Mouse (Mus musculus) megakaryocyte, embryonic 14.5 days (primary cell): ENCODE measurements around the gene Fgf8. TPM values are rescaled to one million over a fixed set of nuclear protein-coding genes. Genes with fewer than 3 reads are reported as not detected.

Experiments used
- H3K27me3 ChIP-seq: replicated peaks from 2 replicates; pipeline ENCODE3; 2012; ENCODE audit warnings: inconsistent platforms
- H3K36me3 ChIP-seq: replicated peaks from 2 replicates; pipeline ENCODE3; 2012; ENCODE audit warnings: low read length, inconsistent platforms, mixed read lengths
- H3K4me1 ChIP-seq: 2 replicates; pipeline ENCODE4 v1.6.1; 2012; ENCODE audit warnings: inconsistent platforms
- H3K4me3 ChIP-seq: replicated peaks from 2 replicates; pipeline ENCODE3; 2012; ENCODE audit warnings: moderate library complexity, mild to moderate bottlenecking, inconsistent platforms
- H3K9me3 ChIP-seq: 2 replicates; pipeline ENCODE4 v1.6.1; 2012; ENCODE audit warnings: inconsistent platforms
- FLI1 ChIP-seq: IDR thresholded peaks from 2 replicates; pipeline ENCODE4 v1.6.1; 2012; ENCODE audit warnings: low read length, inconsistent platforms, mixed read lengths
- GATA1 ChIP-seq: IDR thresholded peaks from 3 replicates; pipeline ENCODE4 v1.6.1; 2012; ENCODE audit warnings: mixed read lengths, low read length, inconsistent platforms, borderline replicate concordance
- polyA plus RNA-seq: library from polyadenylated mRNA; stranded (reverse); fragments of >175 nt; gene quantifications from 2 replicates; pipeline ENCODE4 v1.2.3, GENCODE M21; 2012; ENCODE audit warnings: low replicate concordance; ENCODE audit not compliant: insufficient read depth

The Fgf8 gene
- polyA plus RNA-seq, 1 experiment: not detected

- H3K4me1 ChIP-seq: peaks cover 56% of the 10 kb centered on the region
- TF ChIP-seq FLI1 (no peak), GATA1 (no peak)
- peak overlapping the region; percentile 94 for H3K4me3 ChIP-seq
- H3K9me3 ChIP-seq: no peaks in the 10 kb centered on the region
- H3K36me3 ChIP-seq: peaks cover 42% of the 10 kb centered on the region
- H3K27me3 ChIP-seq: no peaks in the 10 kb centered on the region
These were observed 39.7 kb upstream of the Fgf8 start for GRCm38 (mm10) chr19:45782315-45783001.

DNA sequence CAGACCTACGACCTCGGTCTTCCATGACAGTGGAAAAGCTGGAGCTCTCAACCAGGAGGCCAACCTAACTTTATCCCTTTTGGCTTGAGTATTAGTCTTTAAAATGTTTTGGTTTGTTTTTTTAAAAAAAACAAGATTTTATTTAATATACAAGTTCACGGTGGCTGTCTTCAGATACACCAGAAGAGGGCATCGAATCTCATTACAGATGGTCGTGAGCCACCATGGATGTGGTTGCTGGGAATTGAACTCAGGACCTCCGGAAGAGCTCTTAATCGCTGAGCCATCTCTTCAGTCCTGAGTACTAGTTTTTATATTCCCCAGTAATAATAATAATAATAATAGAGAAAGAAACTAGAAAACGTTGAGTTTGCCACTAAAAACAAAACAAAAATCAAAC, 39.0 kb upstream of the Fgf8 start:
- Histone ChIP-seq H3K36me3 (peaks cover 50% of the 10 kb centered on the region), H3K27me3 (no peaks in the 10 kb centered on the region)

GRCm38 (mm10) chr19:45780350-45780915, 37.7 kb upstream of the Fgf8 start:
- peaks cover 62% of the 10 kb centered on the region for H3K36me3 ChIP-seq
- peak overlapping the region; percentile 94 for H3K4me3 ChIP-seq

More for the DNA sequence above, 39.0 kb upstream of the Fgf8 start:
- no peaks in the 10 kb centered on the region for H3K9me3 ChIP-seq
- peaks cover 52% of the 10 kb centered on the region for H3K4me1 ChIP-seq
- TF ChIP-seq FLI1 (no peak), GATA1 (no peak)
- peak overlapping the region; percentile 94 for H3K4me3 ChIP-seq

DNA sequence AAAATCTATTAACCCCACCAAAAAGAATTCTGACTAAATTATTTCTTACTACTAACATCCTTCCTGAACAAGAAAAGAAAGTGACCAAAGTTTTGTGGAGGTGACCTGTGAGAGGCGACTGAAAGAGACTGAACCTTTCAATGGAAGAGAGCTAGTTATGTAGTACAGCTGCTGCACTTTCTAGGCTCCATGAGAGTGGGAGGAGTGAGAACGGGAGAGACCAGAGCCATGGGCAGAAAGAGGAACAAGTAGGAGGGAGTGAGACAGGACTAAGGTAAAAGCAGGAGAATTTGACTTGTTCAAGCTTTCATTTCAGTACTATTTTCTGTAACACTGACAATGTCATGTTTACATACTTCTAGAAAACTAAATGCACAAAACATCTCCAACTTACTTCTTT, 32.8 kb upstream of the Fgf8 start:
- peaks cover 98% of the 10 kb centered on the region for H3K36me3 ChIP-seq
- no peak overlapping the region for H3K4me3 ChIP-seq
- no peaks in the 10 kb centered on the region for H3K9me3 ChIP-seq
- no peaks in the 10 kb centered on the region for H3K27me3 ChIP-seq
- H3K4me1 ChIP-seq: peaks cover 51% of the 10 kb centered on the region
- TF ChIP-seq FLI1 (no peak), GATA1 (no peak)

More at GRCm38 (mm10) chr19:45780350-45780915, 37.7 kb upstream of the Fgf8 start:
- Histone ChIP-seq H3K27me3 (no peaks in the 10 kb centered on the region), H3K9me3 (no peaks in the 10 kb centered on the region), H3K4me1 (peaks cover 46% of the 10 kb centered on the region)
- TF ChIP-seq GATA1 (no peak), FLI1 (no peak)

DNA sequence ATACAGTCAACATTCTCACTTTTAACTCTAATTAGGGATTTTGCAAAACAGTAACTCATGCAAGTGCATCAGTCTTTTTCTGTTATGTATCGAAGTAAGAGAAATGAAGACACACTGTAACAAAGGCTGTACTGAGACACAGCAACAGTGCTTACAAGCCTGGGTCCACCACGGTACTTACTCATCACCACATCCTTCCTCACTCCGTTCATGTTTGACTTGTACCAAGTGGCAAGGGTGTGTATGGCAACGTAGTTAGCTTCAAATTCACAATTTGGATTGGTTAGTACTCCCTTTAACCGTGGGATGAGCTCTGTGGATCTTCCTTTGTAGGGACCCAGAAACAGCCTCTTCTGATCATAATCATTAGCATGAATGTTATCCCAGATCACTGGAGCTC, 28.8 kb upstream of the Fgf8 start:
- Histone ChIP-seq H3K4me3 (no peak overlapping the region), H3K9me3 (no peaks in the 10 kb centered on the region), H3K27me3 (no peaks in the 10 kb centered on the region), H3K4me1 (peaks cover 34% of the 10 kb centered on the region), H3K36me3 (peaks cover 98% of the 10 kb centered on the region)
- no peak for TF ChIP-seq GATA1
- no peak for TF ChIP-seq FLI1

GRCm38 (mm10) chr19:45760810-45761209, 18.1 kb upstream of the Fgf8 start:
- 0 out of 2 replicates have a peak, but pooled peaks cover 4% of the 10 kb centered on the region for H3K4me1 ChIP-seq
- peaks cover 95% of the 10 kb centered on the region for H3K36me3 ChIP-seq
- no peaks in the 10 kb centered on the region for H3K9me3 ChIP-seq
- H3K27me3 ChIP-seq: no peaks in the 10 kb centered on the region
- H3K4me3 ChIP-seq: no peak overlapping the region
- no peak for TF ChIP-seq GATA1
- no peak for TF ChIP-seq FLI1

GRCm38 (mm10) chr19:45758671-45759070, 16.0 kb upstream of the Fgf8 start:
- Histone ChIP-seq H3K4me3 (no peak overlapping the region), H3K4me1 (peaks cover 15% of the 10 kb centered on the region)
- no peak for TF ChIP-seq GATA1
- no peak for TF ChIP-seq FLI1

GRCm38 (mm10) chr19:45753551-45753950, 10.8 kb upstream of the Fgf8 start:
- Histone ChIP-seq H3K4me1 (peaks cover 45% of the 10 kb centered on the region), H3K36me3 (peaks cover 82% of the 10 kb centered on the region), H3K27me3 (no peaks in the 10 kb centered on the region), H3K4me3 (no peak overlapping the region), H3K9me3 (no peaks in the 10 kb centered on the region)
- TF ChIP-seq FLI1 (no peak), GATA1 (no peak)

More at GRCm38 (mm10) chr19:45758671-45759070, 16.0 kb upstream of the Fgf8 start:
- no peaks in the 10 kb centered on the region for H3K27me3 ChIP-seq
- no peaks in the 10 kb centered on the region for H3K9me3 ChIP-seq
- H3K36me3 ChIP-seq: peaks cover 95% of the 10 kb centered on the region

DNA sequence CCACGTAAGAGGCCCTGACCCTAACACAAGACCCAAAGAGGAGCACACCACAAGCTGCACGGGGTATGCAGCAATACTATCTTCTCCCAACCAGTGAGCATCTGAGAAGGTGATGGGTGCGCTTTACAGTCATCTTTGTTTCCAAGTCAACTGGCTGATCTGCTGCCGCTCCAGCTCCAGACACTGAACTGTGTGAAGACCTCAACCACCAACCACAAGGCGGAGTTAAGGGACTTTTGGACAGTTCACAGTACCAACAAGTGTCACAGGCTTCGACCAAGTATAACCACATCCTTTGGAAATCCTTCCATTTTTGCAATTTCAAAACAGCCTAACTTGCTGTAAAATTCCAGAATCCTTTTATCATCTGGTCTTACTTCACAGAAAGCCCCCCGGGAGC, 9.2 kb upstream of the Fgf8 start:
- no peak for TF ChIP-seq FLI1
- TF ChIP-seq GATA1: no peak
- Histone ChIP-seq H3K4me3 (peak overlapping the region; percentile 10), H3K27me3 (no peaks in the 10 kb centered on the region), H3K4me1 (peaks cover 57% of the 10 kb centered on the region), H3K9me3 (no peaks in the 10 kb centered on the region), H3K36me3 (peaks cover 77% of the 10 kb centered on the region)

DNA sequence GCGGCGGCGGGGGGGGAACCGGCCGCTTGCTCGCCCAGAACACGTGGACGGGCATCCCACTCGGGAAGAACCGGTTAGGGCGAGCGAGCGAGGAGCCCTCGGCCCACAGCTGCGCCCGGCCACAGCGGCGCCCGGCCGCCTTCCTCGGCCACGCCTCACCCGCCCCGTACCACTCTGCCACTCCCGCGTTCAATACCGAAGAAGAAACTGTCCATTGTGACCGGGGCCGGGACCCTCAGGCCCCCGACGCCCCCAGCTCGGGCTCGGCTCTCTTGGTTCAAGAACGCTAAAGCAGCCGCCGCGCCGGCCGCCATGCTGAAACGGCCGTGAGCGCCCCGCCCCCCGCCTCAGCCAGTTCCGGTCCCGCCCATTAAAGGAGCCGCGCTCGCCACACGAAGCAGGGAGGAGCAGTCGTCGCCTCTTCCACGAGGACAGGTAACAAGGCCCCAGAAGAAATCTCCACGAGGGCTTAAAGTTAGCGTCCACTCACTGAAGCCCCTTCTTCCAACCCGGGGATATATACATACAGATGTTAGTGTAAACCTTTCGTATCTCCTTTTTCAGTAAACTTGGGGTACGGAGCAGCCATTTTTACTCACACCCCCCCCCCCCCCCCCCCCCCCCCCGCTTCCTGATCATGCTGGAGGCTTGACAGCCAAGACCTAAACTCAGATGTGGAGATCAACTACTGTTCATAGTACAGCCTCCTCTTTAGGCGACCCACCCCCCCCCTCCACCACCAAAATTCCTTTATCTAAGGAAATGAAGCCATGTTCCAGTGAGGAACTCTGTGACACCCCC, 6.7 kb upstream of the Fgf8 start, which contains the start of gene Npm3:
Gene Npm3 (minus strand): TSS at position 349 of the 801 bp plus-strand sequence.
- TF ChIP-seq FLI1: no peak
- no peak for TF ChIP-seq GATA1
- peak within 1 kb of the TSS; percentile 95 for H3K4me3 ChIP-seq
- peaks cover 53% of the 10 kb centered on the region for H3K36me3 ChIP-seq
- peaks cover 18% of the 10 kb centered on the region for H3K27me3 ChIP-seq
- no peaks in the 10 kb centered on the region for H3K9me3 ChIP-seq
- peaks cover 66% of the 10 kb centered on the region for H3K4me1 ChIP-seq
